Mouse (Mus musculus) macrophage (primary cell): ENCODE results near the gene Ubqln4. TPM values are rescaled to one million over a fixed set of nuclear protein-coding genes. Genes with fewer than 3 reads are reported as not detected.
A peak's percentile ranks its signal among the peaks of the same experiment; 100 is the strongest.
"Not testable (repeated sequence)": the region's sequence is repeated elsewhere in the genome, so short reads cannot be mapped to it uniquely, and the experiment has no call there.

Source experiments
- H3K27ac ChIP-seq: fragments of 350-480 bp; formaldehyde crosslinking; 2 replicates; pipeline ENCODE4 v1.9.0; 2021
- H3K36me3 ChIP-seq: fragments of 350-480 bp; formaldehyde crosslinking; 2 replicates; pipeline ENCODE4 v1.9.0; 2021; ENCODE audit errors: inconsistent target
- H3K4me3 ChIP-seq: fragments of 350-480 bp; formaldehyde crosslinking; 2 replicates; pipeline ENCODE4 v1.9.0; 2021; ENCODE audit errors: inconsistent target
- H3K79me2 ChIP-seq: fragments of 350-480 bp; formaldehyde crosslinking; 2 replicates; pipeline ENCODE4 v1.9.0; 2021; ENCODE audit errors: inconsistent target
- WGBS: methylation state at CpG from one replicate; pipeline ENCODE4 v1.1.7; 2026; ENCODE audit warnings: inconsistent platforms; ENCODE audit not compliant: missing documents; 5-methylcytosine and 5-hydroxymethylcytosine counted together
- polyA plus RNA-seq: library from polyadenylated mRNA; stranded (reverse); fragments of 250-400 nt; gene quantifications from 3 replicates; pipeline ENCODE4 v1.2.4, GENCODE M21; 2018; ENCODE audit warnings: inconsistent platforms

Ubqln4 gene
- polyA plus RNA-seq, 1 experiment from 2014 or later, result 26.3 TPM

- H3K27ac ChIP-seq, H3K36me3 ChIP-seq, H3K4me3 ChIP-seq: not testable (repeated sequence)
- WGBS, result 83% methylated on average over 5 of the region's 5 CpGs
- H3K79me2 ChIP-seq, result peaks cover 21% of the 10 kb centered on the region
Observed at GRCm38 (mm10) chr3:88577846-88578245, 24.3 kb downstream of the Ubqln4 start.

- WGBS, result 56% methylated on average over 8 of the region's 8 CpGs
- Histone ChIP-seq H3K4me3 (peak overlapping the region; percentile 71), H3K79me2 (peaks cover 26% of the 10 kb centered on the region), H3K36me3 (peaks cover 15% of the 10 kb centered on the region), H3K27ac (no peak overlapping the region)
Observed at GRCm38 (mm10) chr3:88578498-88579424, 25.2 kb downstream of the Ubqln4 start.

- Histone ChIP-seq H3K79me2 (peaks cover 26% of the 10 kb centered on the region), H3K36me3 (peaks cover 20% of the 10 kb centered on the region), H3K27ac (no peak overlapping the region), H3K4me3 (peak overlapping the region; percentile 71)
- under 1% methylated on average over 30 of the region's 34 CpGs for WGBS
Observed at GRCm38 (mm10) chr3:88579454-88580117, 26.0 kb downstream of the Ubqln4 start.

GRCm38 (mm10) chr3:88585769-88586168 lies 32.2 kb downstream of the Ubqln4 start:
- Histone ChIP-seq H3K27ac (no peak overlapping the region), H3K4me3 (no peak overlapping the region), H3K36me3 (peaks cover 50% of the 10 kb centered on the region), H3K79me2 (peaks cover 14% of the 10 kb centered on the region)
- WGBS, result 94% methylated on average over 6 of the region's 6 CpGs

GRCm38 (mm10) chr3:88586640-88587039 lies 33.1 kb downstream of the Ubqln4 start:
- Histone ChIP-seq H3K79me2 (peaks cover 7% of the 10 kb centered on the region; the same call in 1 of the 2 replicates), H3K36me3 (peaks cover 50% of the 10 kb centered on the region), H3K27ac (no peak overlapping the region), H3K4me3 (no peak overlapping the region)
- WGBS, result 95% methylated on average over 5 of the region's 5 CpGs

GRCm38 (mm10) chr3:88590246-88590645 lies 36.7 kb downstream of the Ubqln4 start:
- no peak overlapping the region for H3K27ac ChIP-seq
- H3K4me3 ChIP-seq, result no peak overlapping the region
- H3K36me3 ChIP-seq, result peaks cover 30% of the 10 kb centered on the region
- H3K79me2 ChIP-seq, result no peaks in the 10 kb centered on the region
- WGBS, result 79% methylated on average over 5 of the region's 5 CpGs

- no peaks in the 10 kb centered on the region for H3K79me2 ChIP-seq
- no peak overlapping the region for H3K27ac ChIP-seq
- H3K36me3 ChIP-seq, result peaks cover 23% of the 10 kb centered on the region
- WGBS, result 94% methylated on average over 3 of the region's 3 CpGs
- no peak overlapping the region for H3K4me3 ChIP-seq
Observed at GRCm38 (mm10) chr3:88591044-88591443, 37.5 kb downstream of the Ubqln4 start.

- H3K27ac ChIP-seq, result peak overlapping the region; percentile 40
- no peaks in the 10 kb centered on the region for H3K79me2 ChIP-seq
- peak overlapping the region; percentile 7 for H3K4me3 ChIP-seq
- WGBS, result 8% methylated on average over 9 of the region's 9 CpGs
- H3K36me3 ChIP-seq, result peaks cover 13% of the 10 kb centered on the region
Observed at GRCm38 (mm10) chr3:88591950-88592731, 38.6 kb downstream of the Ubqln4 start.

- Histone ChIP-seq H3K79me2 (no peaks in the 10 kb centered on the region), H3K4me3 (no peak overlapping the region), H3K27ac (peak overlapping the region; percentile 40), H3K36me3 (peaks cover 4% of the 10 kb centered on the region)
- 13% methylated on average over 10 of the region's 10 CpGs for WGBS
Observed at GRCm38 (mm10) chr3:88592942-88593576, 39.5 kb downstream of the Ubqln4 start.

- Histone ChIP-seq H3K27ac (no peak overlapping the region), H3K4me3 (no peak overlapping the region), H3K36me3 (no peaks in the 10 kb centered on the region), H3K79me2 (no peaks in the 10 kb centered on the region)
- 89% methylated on average over 9 of the region's 10 CpGs for WGBS
Observed at GRCm38 (mm10) chr3:88593893-88594580, 40.5 kb downstream of the Ubqln4 start.

- not testable (repeated sequence) for H3K36me3 ChIP-seq, H3K79me2 ChIP-seq, H3K27ac ChIP-seq, H3K4me3 ChIP-seq
- WGBS, result 97% methylated on average over 3 of the region's 4 CpGs
Observed at GRCm38 (mm10) chr3:88596547-88596946, 43.0 kb downstream of the Ubqln4 start.

GRCm38 (mm10) chr3:88602466-88602865 lies 48.9 kb downstream of the Ubqln4 start:
- no peak overlapping the region for H3K4me3 ChIP-seq
- 96% methylated on average over 4 of the region's 4 CpGs for WGBS
- H3K36me3 ChIP-seq, result no peaks in the 10 kb centered on the region
- H3K27ac ChIP-seq, result no peak overlapping the region
- no peaks in the 10 kb centered on the region for H3K79me2 ChIP-seq

- Histone ChIP-seq H3K27ac (peak overlapping the region; percentile 66), H3K79me2 (peaks cover 11% of the 10 kb centered on the region; the same call in 1 of the 2 replicates), H3K4me3 (no peak overlapping the region), H3K36me3 (no peaks in the 10 kb centered on the region)
- WGBS, result 4% methylated on average over 6 of the region's 6 CpGs
Observed at GRCm38 (mm10) chr3:88603714-88604161, 50.2 kb downstream of the Ubqln4 start.
